Mouse (Mus musculus): Measurements from ENCODE around the gene Ube2l3. TPM values are rescaled to one million over a fixed set of nuclear protein-coding genes. Genes with fewer than 3 reads are reported as not detected.

The Ube2l3 gene
- polyA plus RNA-seq, 1 experiment from 2014 or later, result 278 TPM

GRCm38 (mm10) chr16:17144339-17144738, 58.1 kb downstream of the Ube2l3 start, which contains the start of gene Ydjc:
Ydjc (plus strand) TSS chr16:17144621.
- H3K9me3 ChIP-seq (ENCODE audit: control insufficient read depth, low read length), result no peaks in the 10 kb centered on the region
- H3K4me1 ChIP-seq (replicated peaks; ENCODE audit: control insufficient read depth, insufficient read depth, low read length), result peaks cover 10% of the 10 kb centered on the region
- no peak within 1 kb of the TSS for H3K4me3 ChIP-seq (replicated peaks; ENCODE audit: low read length)
- 17% methylated on average over 7 of the region's 7 CpGs for WGBS
- no peaks in the 10 kb centered on the region for H3K36me3 ChIP-seq (replicated peaks; ENCODE audit: control insufficient read depth, insufficient read depth)
- H3K27ac ChIP-seq, result no peak within 1 kb of the TSS
- H3K4me2 ChIP-seq (replicated peaks), result no peak within 1 kb of the TSS
- DNase-seq (ENCODE audit: low spot score), result no peak
- no peaks in the 10 kb centered on the region for H3K27me3 ChIP-seq (ENCODE audit: control insufficient read depth, insufficient read depth, low read length)
- H3K9ac ChIP-seq, result no peak within 1 kb of the TSS
- no peak for ATAC-seq (ENCODE audit: low FRiP score)

GRCm38 (mm10) chr16:17137355-17137754, 65.1 kb downstream of the Ube2l3 start:
- Histone ChIP-seq H3K9me3 (ENCODE audit: control insufficient read depth, low read length) (no peaks in the 10 kb centered on the region), H3K4me3 (replicated peaks; ENCODE audit: low read length) (no peak overlapping the region), H3K27me3 (ENCODE audit: control insufficient read depth, insufficient read depth, low read length) (no peaks in the 10 kb centered on the region), H3K9ac (no peak overlapping the region), H3K4me2 (replicated peaks) (no peak overlapping the region), H3K36me3 (replicated peaks; ENCODE audit: control insufficient read depth, insufficient read depth) (no peaks in the 10 kb centered on the region), H3K27ac (no peak overlapping the region), H3K4me1 (replicated peaks; ENCODE audit: control insufficient read depth, insufficient read depth, low read length) (0 out of 2 replicates have a peak, but pooled peaks cover 5% of the 10 kb centered on the region)
- WGBS, result 89% methylated on average over 15 of the region's 15 CpGs
- DNase-seq (ENCODE audit: low spot score) (no peak), ATAC-seq (ENCODE audit: low FRiP score) (no peak)

- peak overlapping the region; percentile 52; the same call in 1 of the 2 replicates for H3K9ac ChIP-seq
Observed at GRCm38 (mm10) chr16:17132906-17133200, 69.6 kb downstream of the Ube2l3 start.

DNA sequence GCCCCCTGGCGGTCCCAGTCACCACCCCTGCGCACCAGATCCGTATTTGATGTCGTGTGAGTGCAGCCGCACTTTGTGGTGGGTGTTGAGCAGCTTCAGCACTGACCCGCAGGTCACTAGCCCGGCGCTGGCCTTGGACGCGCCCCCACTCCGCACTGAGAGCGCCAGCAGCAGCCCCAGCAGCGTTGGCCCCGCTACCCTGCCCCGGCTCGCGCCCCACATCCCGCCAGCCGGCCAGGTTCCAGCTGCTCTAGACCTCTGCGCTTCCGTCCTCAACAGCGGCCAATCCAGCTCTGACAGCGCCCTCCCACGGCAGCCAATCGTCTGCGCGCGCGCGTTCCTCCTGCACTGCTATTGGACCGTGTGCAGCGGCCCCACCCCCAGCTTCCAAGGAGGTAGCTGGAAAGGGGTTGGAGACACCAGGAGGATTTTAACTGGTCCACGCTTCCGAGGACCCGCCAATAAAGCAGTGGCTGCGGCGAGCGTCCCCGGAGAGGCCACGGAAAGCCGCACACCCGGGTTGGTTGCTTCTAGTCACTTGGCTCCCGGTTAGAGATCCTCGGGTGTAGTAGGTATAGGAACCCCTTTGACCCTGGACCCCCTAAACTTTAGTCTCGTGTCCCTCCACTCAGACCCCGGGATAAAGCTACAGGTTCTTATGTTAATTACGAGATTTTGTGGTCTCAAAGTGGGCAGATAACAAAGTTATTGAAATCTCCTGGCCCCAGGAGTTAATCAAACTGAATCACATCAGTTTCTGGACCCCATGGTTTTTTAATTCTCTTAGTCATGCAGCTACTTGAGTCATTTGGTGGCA, 70.2 kb downstream of the Ube2l3 start, which contains the start of gene Sdf2l1:
TSS of gene Sdf2l1 (minus strand) at position 295 of the 817 bp plus-strand sequence.
- peak within 1 kb of the TSS; percentile 80 for H3K27ac ChIP-seq
- no peaks in the 10 kb centered on the region for H3K9me3 ChIP-seq (ENCODE audit: control insufficient read depth, low read length)
- ATAC-seq (ENCODE audit: low FRiP score), result peak; percentile 99
- peak within 1 kb of the TSS; percentile 72 for H3K9ac ChIP-seq
- H3K4me1 ChIP-seq (replicated peaks; ENCODE audit: control insufficient read depth, insufficient read depth, low read length), result peaks cover 14% of the 10 kb centered on the region
- no peaks in the 10 kb centered on the region for H3K36me3 ChIP-seq (replicated peaks; ENCODE audit: control insufficient read depth, insufficient read depth)
- peak within 1 kb of the TSS; percentile 74 for H3K4me2 ChIP-seq (replicated peaks)
- under 1% methylated on average over 46 of the region's 47 CpGs for WGBS
- H3K27me3 ChIP-seq (ENCODE audit: control insufficient read depth, insufficient read depth, low read length), result no peaks in the 10 kb centered on the region
- H3K4me3 ChIP-seq (replicated peaks; ENCODE audit: low read length), result peak within 1 kb of the TSS; percentile 79
- DNase-seq (ENCODE audit: low spot score), result peak; percentile 98

More at GRCm38 (mm10) chr16:17132906-17133200, 69.6 kb downstream of the Ube2l3 start:
- Histone ChIP-seq H3K4me2 (replicated peaks) (peak overlapping the region; percentile 74), H3K4me3 (replicated peaks; ENCODE audit: low read length) (peak overlapping the region; percentile 79), H3K27me3 (ENCODE audit: control insufficient read depth, insufficient read depth, low read length) (no peaks in the 10 kb centered on the region), H3K27ac (no peak overlapping the region), H3K36me3 (replicated peaks; ENCODE audit: control insufficient read depth, insufficient read depth) (no peaks in the 10 kb centered on the region), H3K4me1 (replicated peaks; ENCODE audit: control insufficient read depth, insufficient read depth, low read length) (peaks cover 14% of the 10 kb centered on the region), H3K9me3 (ENCODE audit: control insufficient read depth, low read length) (no peaks in the 10 kb centered on the region)
- DNase-seq (ENCODE audit: low spot score) (no peak), ATAC-seq (ENCODE audit: low FRiP score) (no peak)
- 36% methylated on average over 7 of the region's 7 CpGs for WGBS

GRCm38 (mm10) chr16:17131191-17132088, 71.0 kb downstream of the Ube2l3 start:
- no peaks in the 10 kb centered on the region for H3K36me3 ChIP-seq (replicated peaks; ENCODE audit: control insufficient read depth, insufficient read depth)
- DNase-seq (ENCODE audit: low spot score) (no peak), ATAC-seq (ENCODE audit: low FRiP score) (no peak)
- H3K4me2 ChIP-seq (replicated peaks), result peak overlapping the region; percentile 74
- H3K9me3 ChIP-seq (ENCODE audit: control insufficient read depth, low read length), result no peaks in the 10 kb centered on the region
- H3K27me3 ChIP-seq (ENCODE audit: control insufficient read depth, insufficient read depth, low read length), result no peaks in the 10 kb centered on the region
- H3K27ac ChIP-seq, result peak overlapping the region; percentile 80
- WGBS, result 4% methylated on average over 42 of the region's 43 CpGs
- H3K4me1 ChIP-seq (replicated peaks; ENCODE audit: control insufficient read depth, insufficient read depth, low read length), result peaks cover 14% of the 10 kb centered on the region
- peak overlapping the region; percentile 72 for H3K9ac ChIP-seq
- H3K4me3 ChIP-seq (replicated peaks; ENCODE audit: low read length), result peak overlapping the region; percentile 79

DNA sequence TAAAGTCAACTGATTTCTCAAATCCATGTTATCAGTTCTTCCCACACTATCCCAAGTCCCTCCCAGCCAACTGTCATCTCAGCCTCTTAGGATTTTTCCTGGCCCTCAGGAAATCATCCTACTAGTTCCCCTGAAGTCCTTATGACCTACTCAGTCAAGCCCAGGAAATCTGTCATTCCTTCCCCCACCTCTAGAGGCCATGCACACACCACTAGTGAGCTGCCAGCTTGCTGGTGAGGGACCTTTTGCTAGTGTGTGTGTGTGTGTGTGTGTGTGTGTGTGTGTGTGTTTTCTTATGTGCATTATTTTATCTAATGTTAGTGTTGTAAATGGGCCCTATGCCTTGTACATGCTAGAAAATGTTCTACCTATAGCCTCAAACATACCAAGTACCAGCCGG, 75.2 kb downstream of the Ube2l3 start:
- ATAC-seq (ENCODE audit: low FRiP score) (no peak), DNase-seq (ENCODE audit: low spot score) (no peak)
- no peak overlapping the region for H3K27ac ChIP-seq
- H3K9me3 ChIP-seq (ENCODE audit: control insufficient read depth, low read length), result no peaks in the 10 kb centered on the region
- no peak overlapping the region for H3K4me3 ChIP-seq (replicated peaks; ENCODE audit: low read length)
- no peak overlapping the region for H3K4me2 ChIP-seq (replicated peaks)
- peaks cover 25% of the 10 kb centered on the region for H3K4me1 ChIP-seq (replicated peaks; ENCODE audit: control insufficient read depth, insufficient read depth, low read length)
- no peak overlapping the region for H3K9ac ChIP-seq
- WGBS, result 95% methylated on average over 1 of the region's 1 CpGs
- H3K36me3 ChIP-seq (replicated peaks; ENCODE audit: control insufficient read depth, insufficient read depth), result no peaks in the 10 kb centered on the region
- no peaks in the 10 kb centered on the region for H3K27me3 ChIP-seq (ENCODE audit: control insufficient read depth, insufficient read depth, low read length)

- DNase-seq (ENCODE audit: low spot score) (peak; percentile 85), ATAC-seq (ENCODE audit: low FRiP score) (peak; percentile 91)
- Histone ChIP-seq H3K36me3 (replicated peaks; ENCODE audit: control insufficient read depth, insufficient read depth) (no peaks in the 10 kb centered on the region), H3K4me1 (replicated peaks; ENCODE audit: control insufficient read depth, insufficient read depth, low read length) (peaks cover 15% of the 10 kb centered on the region), H3K9me3 (ENCODE audit: control insufficient read depth, low read length) (no peaks in the 10 kb centered on the region), H3K9ac (peak within 1 kb of the TSS; percentile 50), H3K4me3 (replicated peaks; ENCODE audit: low read length) (peak within 1 kb of the TSS; percentile 40), H3K27ac (no peak within 1 kb of the TSS), H3K4me2 (replicated peaks) (peak within 1 kb of the TSS; percentile 75), H3K27me3 (ENCODE audit: control insufficient read depth, insufficient read depth, low read length) (no peaks in the 10 kb centered on the region)
- under 1% methylated on average over 25 of the region's 25 CpGs for WGBS
Observed at GRCm38 (mm10) chr16:17124871-17125520, 77.5 kb downstream of the Ube2l3 start, which contains the start of gene 2610318N02Rik. 2610318N02Rik (minus strand) TSS chr16:17125167.

DNA sequence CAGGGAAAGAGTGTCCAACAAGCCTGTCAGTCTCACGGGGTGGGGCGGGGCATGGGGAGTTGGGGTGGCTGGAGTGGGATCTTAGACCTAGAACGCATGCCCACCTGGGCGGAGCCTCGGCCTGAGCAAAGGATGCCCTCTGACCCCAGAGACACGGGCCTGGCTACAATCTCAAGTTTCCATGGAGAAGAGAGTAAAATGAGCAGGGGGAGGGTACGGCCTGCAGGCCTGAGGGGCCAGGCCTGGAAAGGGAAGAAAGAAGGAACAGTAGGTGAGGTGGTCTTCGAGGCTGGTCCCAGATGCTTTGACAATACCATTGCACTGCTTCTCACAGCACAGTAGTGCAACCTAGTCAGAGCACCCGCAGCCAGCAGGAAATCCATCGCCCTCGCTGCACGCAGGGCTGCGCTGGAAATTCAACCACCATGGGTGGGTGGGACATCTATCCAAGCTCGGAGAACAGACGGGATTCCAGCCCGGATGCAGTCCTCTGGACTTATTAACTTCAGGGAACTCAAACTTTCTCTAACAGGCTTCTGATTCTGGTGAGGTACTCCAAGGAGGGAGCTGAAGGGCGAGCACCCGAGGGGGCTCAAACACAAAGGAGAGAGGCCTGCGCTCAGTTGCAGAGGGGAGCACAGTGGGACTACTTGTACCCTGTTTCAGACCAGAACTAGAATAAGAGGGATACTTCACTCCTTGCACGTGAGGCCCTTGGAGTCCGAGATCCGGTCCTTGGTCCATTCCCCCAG, 78.2 kb downstream of the Ube2l3 start:
- Histone ChIP-seq H3K36me3 (replicated peaks; ENCODE audit: control insufficient read depth, insufficient read depth) (no peaks in the 10 kb centered on the region), H3K9ac (peak overlapping the region; percentile 50), H3K4me2 (replicated peaks) (peak overlapping the region; percentile 75), H3K9me3 (ENCODE audit: control insufficient read depth, low read length) (no peaks in the 10 kb centered on the region), H3K4me3 (replicated peaks; ENCODE audit: low read length) (peak overlapping the region; percentile 40), H3K4me1 (replicated peaks; ENCODE audit: control insufficient read depth, insufficient read depth, low read length) (peaks cover 15% of the 10 kb centered on the region), H3K27ac (no peak overlapping the region), H3K27me3 (ENCODE audit: control insufficient read depth, insufficient read depth, low read length) (no peaks in the 10 kb centered on the region)
- ATAC-seq (ENCODE audit: low FRiP score) (peak; percentile 38), DNase-seq (ENCODE audit: low spot score) (no peak)
- WGBS, result 2% methylated on average over 22 of the region's 22 CpGs

Measured in hindbrain, embryonic 14.5 days (tissue).